Mouse (Mus musculus) monocyte, adult 5-6 weeks (primary cell): ENCODE data around the gene 1700019D03Rik. TPM values are rescaled to one million over a fixed set of nuclear protein-coding genes. Genes with fewer than 3 reads are reported as not detected.

Experiments
- ATAC-seq: fragments of 153-309, 156-312 bp; replicated peaks from 2 replicates; pipeline ENCODE4 v1.8.0; 2017; ENCODE audit warnings: mild to moderate bottlenecking; ENCODE audit not compliant: low TSS enrichment, insufficient number of reproducible peaks, severe bottlenecking, poor library complexity, low FRiP score
- total RNA-seq: library from RNA; stranded (forward); fragments of 200-1000, 200-491, 200-594 nt; gene quantifications from 3 replicates; pipeline ENCODE4 v1.2.3, GENCODE M21; 2017

Gene 1700019D03Rik
- total RNA-seq = 0.19 to 0.87 TPM (median 0.43 TPM) in 3 replicates

DNA sequence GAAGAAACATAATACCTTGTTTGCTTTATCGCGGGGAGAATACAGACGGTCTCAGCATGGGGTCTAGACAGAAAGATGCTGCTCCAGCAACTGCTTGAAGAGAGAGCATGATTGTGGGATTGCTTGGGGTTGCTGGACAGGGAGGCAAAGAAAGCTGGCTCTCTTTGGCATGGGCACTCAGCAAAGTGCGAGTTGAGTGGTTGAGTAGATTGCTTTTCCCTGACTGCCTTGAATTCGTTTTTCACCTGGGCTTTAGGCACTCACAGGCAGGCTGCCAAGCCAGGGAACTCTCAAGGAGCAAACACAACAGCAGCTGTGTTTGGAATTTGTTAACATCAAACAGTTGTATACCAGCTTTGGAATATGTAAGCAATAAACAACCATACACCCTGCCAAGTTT is at the start of gene 1700019D03Rik:
1700019D03Rik (minus strand) TSS at position 101 of the 400 bp plus-strand sequence.
- no peak for ATAC-seq

DNA sequence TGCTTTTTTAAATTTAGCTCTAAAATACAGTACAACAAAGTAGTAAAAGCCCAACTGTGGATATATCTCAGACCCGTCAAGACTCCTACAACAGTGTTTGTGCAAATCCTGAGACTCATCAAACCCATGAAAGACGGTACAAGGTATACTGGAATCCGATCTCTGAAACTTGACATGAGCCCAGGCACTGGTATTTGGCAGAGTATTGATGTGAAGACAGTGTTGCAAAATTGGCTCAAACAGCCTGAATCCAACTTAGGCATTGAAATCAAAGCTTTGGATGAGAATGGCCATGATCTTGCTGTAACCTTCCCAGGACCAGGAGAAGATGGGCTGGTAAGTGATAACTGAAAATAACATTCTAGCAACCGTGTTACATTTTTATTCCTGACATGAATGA is 43.9 kb upstream of the 1700019D03Rik start:
- ATAC-seq = no peak

DNA sequence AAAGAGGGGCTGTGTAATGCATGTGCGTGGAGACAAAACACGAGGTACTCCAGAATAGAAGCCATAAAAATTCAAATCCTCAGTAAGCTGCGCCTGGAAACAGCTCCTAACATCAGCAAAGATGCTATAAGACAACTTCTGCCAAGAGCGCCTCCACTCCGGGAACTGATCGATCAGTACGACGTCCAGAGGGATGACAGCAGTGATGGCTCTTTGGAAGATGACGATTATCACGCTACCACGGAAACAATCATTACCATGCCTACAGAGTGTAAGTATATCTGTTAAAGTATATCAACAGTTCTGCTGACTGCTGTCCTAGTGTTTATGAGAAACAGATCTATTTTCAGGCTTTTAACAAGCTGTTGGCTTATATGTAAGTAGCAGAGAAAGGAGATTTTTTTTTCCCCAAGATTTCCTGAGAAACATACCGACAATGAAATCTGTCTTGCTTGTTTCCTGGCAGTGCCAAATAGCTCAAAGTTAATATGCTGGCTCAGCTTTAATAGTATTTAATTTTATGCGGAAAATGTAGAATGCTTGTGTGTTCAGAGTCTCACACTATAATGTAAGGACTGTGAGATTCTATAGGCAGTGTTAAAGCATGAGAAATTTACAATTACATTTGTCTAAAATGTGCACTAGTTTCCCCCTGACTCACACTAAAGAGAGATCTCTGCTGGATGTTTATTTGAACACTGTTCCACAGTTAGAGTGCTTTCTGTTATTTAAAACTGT is 42.1 kb upstream of the 1700019D03Rik start:
- ATAC-seq = no peak

DNA sequence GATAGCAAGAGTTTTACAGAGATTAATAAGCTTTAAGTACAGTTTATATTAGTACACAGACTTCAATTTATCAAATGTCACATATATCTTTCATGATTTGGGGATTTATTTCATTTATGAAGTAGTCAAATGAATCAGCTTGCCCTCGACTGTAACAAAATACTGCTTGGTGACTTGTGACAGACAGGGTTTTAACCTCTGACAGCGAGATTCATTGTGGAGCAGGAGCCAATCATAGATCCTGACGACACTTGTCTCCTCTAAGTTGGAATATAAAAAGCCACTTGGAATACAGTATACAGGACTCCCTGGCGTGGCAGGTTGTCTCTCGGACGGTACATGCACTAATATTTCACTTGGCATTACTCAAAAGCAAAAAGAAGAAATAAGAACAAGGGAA is 41.4 kb upstream of the 1700019D03Rik start, which contains the start of gene Mstn:
Mstn (plus strand) TSS at position 301 of the 400 bp plus-strand sequence.
- no peak for ATAC-seq

DNA sequence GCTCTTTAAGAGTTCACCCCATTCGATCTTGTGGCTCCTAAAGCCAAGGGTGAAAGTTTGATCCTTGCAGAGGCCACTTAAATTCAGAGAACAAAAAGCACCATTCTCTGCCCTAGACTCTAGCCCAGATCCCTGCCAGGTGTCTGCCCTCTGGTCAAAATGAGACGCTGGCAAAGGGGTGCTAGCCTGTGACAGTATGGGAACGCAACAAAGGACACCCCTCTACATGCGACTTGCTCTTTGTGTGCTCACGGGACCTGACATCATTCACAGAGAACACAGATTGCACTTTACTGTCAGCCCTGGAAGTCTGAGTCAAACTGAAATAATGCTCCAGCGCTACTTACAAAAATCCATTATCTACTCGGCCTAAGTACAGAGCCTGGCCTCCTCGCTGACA is 40.5 kb upstream of the 1700019D03Rik start:
- ATAC-seq = no peak

DNA sequence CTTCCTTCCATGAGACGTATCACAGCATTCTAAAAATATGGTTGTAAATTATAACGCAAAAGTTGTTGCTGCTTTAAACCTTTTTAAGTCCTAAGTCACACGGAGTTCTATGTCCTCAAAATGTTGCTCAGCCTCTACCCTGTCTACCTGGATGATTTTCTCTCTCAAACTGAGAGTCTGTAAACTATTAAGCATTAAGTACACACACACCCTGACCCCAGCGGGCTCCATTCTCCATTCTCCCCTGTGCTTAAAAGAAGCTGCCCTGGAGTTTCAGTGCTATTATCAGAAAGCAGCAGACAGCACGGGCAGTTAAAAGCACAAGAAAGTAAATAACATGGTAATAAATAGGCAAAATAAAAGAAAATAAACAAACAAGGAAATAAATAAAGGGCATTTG is 39.1 kb upstream of the 1700019D03Rik start:
- ATAC-seq = no peak

DNA sequence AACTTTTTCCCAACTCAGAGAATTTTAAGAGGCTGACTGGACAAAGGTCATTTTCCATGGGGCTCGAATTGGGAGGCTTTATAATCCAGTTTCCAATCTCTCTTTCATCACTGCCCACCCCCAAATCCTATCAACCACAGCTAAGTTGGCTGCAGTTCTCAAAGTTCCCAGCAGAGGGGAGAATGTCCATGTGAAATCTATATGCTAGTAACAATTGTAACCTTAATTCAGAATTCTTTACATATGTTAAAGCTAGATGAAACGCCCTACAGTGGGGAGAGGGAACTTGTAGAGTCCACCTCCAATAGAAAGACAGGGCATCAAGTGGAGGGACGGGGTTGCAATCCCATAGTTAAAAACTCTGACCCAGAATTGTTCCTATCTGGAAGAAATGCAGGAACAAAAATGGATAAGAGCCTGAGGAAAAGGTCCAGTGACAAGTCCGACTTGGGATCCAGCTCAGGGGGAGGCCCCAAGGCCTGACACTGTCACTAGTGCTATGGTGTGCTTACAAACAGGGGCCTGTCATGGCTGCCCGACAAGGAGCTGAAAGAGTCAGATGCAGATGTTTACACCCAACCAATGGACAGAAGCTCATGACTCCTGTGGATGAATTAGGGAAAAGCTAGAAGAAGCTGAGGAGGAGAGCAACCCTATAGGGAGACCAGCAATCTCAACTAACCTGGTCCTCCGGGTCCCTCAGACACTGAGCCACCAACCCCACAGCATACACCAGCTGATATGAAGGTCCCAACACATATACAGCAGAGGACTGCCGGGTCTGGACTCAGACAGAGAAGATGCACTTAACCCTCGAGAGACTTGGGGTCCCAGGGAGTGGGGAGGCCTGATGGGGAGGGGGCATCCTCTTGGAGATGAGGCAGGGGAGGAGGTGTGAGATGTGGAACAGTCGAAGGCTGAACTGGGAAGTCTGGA is 33.4 kb upstream of the 1700019D03Rik start:
- ATAC-seq = no peak

DNA sequence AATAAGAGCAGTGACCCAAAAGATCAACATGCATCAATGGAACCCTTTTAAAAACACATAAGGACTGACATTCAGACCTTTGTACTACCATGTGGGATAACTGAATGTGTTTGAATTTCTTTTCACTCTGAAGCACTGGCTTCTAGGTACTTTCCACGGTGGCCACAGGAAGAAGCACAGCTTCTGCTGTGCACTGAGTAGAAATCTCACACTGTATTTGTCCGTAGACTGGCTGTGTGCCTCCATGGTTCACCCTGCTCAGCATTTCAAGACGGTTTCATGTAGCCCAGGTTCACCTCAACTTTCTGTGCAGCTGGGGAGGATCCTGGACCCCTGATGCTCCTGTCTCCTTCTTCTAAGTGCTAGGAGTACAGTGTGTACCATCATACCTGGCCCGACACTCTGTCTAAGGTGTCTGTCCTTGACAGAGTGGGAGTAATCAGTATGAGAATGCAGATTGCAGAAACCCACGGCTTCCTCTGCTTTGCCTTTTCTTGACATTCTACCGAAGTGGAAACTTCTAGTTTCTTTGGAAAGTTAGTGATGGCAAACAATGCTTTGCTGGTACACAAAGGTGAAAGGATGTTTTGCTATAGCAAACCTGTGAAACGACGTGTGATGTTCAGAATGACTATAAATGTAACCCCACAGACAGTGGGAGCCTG is 29.9 kb upstream of the 1700019D03Rik start:
- no peak for ATAC-seq

DNA sequence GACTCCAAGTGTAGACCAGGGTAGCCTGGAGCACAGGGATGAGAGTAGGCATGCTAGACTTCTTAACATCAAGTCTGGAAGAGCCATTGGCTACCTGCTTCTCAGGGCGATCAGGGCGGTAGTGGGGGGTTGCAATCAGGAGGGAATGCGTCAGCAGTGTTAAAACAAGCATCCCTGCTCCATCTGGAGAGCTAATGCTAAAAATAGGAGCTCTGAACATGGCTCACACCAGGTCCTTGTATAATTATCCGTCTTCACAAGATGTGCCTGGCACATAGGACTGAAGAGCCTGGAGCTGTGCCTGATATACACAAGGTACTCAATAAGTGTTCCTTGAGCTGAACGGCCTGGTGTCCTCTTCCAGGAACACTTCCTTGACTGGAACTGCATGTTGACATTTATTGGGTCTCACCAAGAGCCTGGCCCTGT is 17.5 kb upstream of the 1700019D03Rik start:
- no peak for ATAC-seq

DNA sequence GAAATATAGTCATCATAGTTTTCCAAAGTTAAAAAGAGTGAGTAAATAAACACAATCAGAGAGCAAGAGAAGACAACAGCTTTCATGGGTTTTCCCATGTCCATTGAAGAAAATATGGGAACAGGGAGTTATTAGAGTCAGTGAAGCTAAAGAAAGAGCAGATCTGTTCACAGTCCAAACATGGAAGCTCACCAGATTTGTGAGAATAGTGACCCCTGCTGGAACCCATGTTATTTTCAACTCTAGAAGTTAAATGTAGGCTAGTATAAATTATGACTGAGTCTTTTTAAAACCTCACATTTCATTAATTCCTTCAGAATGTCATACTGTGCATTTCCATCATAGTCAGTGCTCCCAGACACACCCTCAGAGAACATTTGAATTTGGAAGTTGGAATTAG is 12.6 kb upstream of the 1700019D03Rik start:
- ATAC-seq = no peak

DNA sequence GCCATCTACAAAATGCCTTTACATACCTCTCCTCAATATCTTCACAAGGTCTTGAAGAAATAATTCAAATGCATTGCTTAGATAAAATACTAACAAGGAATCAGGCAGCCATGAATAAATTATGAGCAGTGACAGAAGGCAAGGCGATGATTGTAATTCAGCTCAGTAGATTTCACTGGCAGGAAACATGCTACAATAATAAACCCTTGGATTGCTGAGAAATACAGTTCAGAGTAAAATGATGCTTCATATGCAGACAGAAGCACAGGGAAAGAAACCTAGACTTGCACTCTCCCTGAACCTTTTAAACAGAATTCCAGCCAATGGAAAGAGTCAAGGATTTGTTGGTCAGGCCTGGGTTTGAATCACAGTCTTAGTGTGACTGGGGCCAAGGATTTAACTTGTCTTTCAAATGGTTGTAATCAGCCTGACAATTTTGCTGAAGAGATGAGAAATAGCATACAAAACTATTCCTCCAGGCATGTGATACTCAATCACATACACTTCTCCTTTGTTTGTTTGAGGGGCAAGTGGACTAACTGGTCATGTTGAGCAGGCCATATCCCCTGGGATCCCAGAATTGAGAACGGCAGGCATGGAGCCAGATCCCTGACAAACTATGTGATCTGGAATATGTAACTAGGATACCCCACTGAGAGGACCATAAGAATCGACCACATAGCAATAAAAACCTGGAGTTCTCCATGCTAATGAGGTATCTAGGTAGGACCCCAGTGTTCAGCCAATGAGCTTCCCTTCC is 1.1 kb downstream of the 1700019D03Rik start:
- no peak for ATAC-seq

DNA sequence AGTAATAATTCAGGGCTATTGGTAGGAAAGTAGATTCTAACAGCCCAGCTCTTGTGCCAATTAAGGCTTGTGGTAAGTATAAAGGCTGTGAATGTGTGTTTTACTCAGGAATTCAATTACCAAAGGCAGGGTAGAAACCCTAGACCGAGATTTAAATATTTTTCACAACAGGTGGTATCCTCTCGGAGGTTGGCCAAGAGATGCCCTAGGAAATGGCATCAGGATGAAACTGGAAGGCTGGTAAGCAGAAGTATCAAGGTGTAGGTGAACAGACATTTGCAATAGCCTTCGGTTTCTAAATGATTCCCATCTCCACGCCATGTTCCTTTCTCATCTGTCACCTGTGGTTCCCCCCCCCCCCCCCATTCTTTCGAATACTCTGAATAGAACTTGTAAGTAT is 4.4 kb downstream of the 1700019D03Rik start:
- ATAC-seq = no peak

DNA sequence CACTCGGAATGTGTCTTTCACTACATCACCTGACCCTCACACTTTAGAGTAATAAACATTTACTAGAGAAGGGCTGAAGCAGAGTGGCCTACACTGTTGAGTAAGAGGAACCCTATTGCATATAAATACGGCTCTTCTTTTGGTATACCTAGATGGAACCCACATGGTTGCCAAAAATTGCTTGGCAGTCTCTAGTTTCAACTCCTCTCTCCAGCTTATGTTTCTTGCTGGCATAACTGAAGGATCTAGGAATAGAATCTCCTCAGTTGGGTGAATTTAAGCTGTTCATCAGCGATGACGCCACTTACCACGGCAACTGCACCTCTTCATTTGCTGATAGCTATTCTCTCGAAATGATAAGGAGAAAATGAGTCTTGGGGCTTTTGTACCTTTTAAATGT is 5.3 kb downstream of the 1700019D03Rik start:
- ATAC-seq = no peak

DNA sequence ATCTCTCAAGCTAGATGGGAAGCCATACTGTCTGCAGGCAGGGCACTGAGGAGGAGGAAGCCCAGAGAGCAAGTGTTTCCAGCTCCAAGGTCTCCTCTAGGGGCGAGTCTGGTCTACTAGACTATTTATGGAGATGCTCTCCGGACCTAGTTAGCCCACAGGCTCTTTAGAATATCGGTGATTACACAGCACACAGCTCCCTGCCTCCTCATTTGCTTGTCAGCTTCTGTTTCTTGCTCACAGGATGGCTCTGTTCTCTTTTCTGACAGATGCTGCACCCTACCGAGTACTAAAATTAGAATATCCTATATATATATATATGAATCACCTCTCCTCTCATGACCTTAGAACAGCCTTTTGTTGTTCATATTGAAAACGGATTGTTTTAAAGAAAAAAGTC is 33.3 kb downstream of the 1700019D03Rik start:
- ATAC-seq = no peak

DNA sequence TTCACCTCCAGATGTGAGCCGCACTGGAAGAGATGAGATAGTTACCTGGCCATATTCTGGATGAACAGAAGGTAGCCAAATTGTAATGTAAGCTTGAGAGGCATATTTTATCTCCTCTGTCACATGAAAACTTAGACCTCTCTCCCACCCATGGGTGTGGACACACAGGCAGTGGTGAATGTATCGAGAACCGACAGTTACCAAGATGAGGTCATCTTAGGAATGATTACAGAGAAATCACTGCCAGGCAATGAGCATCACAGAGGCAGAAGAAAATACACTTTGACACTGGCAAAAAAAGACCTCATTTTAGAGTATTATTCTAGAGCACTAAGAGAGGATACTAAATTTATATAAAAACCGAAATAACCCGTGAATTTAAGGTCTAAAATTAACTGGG is 46.8 kb downstream of the 1700019D03Rik start:
- ATAC-seq = no peak

DNA sequence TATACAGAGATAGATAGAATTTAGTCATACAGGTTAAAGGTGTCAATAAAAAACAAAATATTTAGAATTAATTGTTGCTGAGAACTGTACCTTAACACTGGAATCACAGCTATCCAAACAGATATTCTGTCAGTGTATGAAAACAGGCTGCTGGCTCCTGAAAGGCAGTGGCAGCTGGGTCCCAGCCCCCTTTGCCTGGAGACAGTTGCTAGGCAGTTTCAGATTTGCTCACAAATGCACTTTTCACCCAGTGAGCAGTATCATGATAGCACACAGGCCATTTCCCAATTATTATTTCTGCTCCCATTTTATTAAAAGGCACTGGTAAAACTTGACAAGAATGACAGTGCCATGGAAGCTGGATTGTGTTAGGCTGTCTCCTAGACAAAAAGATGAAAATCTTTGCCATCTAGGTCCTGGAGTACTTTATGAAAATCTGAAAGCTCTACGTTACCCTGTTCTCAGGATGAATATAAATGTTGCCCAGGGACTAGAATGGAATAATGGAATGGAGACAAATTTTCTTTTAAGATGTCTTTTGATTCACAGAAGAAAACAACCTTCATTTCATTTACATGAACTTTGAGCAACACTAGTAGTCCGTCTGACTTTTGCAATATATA is 48.0 kb downstream of the 1700019D03Rik start:
- ATAC-seq = no peak

DNA sequence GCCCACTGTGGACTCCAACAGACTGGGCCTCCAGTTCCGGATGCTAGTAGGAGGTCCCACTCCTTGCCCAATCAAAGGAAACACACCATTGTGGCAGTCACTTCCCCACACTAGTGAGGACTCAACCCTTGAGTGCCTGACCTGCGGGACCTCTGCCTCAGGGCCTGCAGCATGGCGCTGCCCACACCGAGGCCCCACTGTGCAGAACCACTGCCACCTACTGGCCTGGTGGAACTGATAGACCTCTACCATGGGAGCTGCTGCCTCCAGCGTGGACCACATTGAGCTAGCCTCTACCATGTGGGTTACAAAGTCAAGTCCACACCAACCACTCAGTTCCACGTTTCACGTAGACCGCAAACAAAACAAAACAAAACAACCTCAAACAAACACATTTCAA is 55.4 kb downstream of the 1700019D03Rik start:
- ATAC-seq = peak; percentile 27; the same call in 1 of the 2 replicates

DNA sequence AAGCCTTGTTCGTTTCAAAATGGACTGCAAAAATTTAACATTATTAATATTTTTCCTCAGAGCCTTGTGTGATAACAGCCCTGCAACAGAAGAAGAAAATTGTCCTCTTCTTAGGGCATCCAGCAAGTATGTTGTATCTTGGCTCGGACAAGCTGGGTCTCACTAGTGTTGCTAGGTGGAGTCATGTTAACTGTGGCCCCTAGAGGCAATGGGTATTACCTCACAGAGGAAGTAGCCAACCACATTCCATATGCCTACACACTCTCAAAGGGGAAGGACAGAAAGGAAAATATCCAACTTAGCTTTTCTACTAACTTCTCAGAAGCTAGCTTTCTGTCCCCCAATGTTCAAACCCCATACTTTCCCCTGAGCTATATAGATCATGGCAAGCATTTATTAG is 56.9 kb downstream of the 1700019D03Rik start:
- no peak for ATAC-seq
